Mouse (Mus musculus): Measurements from ENCODE around the gene Miga1.

Gene Miga1

GRCm38 (mm10) chr3:152245273-152245910 is 94.8 kb downstream of the Miga1 start:
- DNase-seq (ENCODE audit: low spot score): no peak

- DNase-seq (ENCODE audit: low spot score): no peak
Measured at GRCm38 (mm10) chr3:152243304-152243703, 96.9 kb downstream of the Miga1 start.

- no peak for DNase-seq (ENCODE audit: low spot score)
Measured at GRCm38 (mm10) chr3:152241098-152241497, 99.1 kb downstream of the Miga1 start.

- no peak for DNase-seq (ENCODE audit: low spot score)
Measured at GRCm38 (mm10) chr3:152239592-152239991, 100.6 kb downstream of the Miga1 start.

GRCm38 (mm10) chr3:152238836-152239235 is 101.4 kb downstream of the Miga1 start:
- peak; percentile 53 for DNase-seq (ENCODE audit: low spot score)

GRCm38 (mm10) chr3:152235805-152236204 is 104.4 kb downstream of the Miga1 start:
- no peak for DNase-seq (ENCODE audit: low spot score)

GRCm38 (mm10) chr3:152235238-152235637 is 105.0 kb downstream of the Miga1 start:
- no peak for DNase-seq (ENCODE audit: low spot score)

GRCm38 (mm10) chr3:152231333-152232100 is 108.7 kb downstream of the Miga1 start:
- DNase-seq (ENCODE audit: low spot score): peak; percentile 45

GRCm38 (mm10) chr3:152229271-152229670 is 110.9 kb downstream of the Miga1 start:
- no peak for DNase-seq (ENCODE audit: low spot score)

- DNase-seq (ENCODE audit: low spot score): no peak
Measured at GRCm38 (mm10) chr3:152228843-152229242, 111.4 kb downstream of the Miga1 start.

- DNase-seq (ENCODE audit: low spot score): no peak
Measured at GRCm38 (mm10) chr3:152225906-152226305, 114.3 kb downstream of the Miga1 start.

GRCm38 (mm10) chr3:152224918-152225317 is 115.3 kb downstream of the Miga1 start:
- DNase-seq (ENCODE audit: low spot score): no peak
